Mouse (Mus musculus): ENCODE results near the gene Akap10.
A peak's percentile ranks its signal among the peaks of the same experiment; 100 is the strongest.
"Not testable (repeated sequence)": the region's sequence is repeated elsewhere in the genome, so short reads cannot be mapped to it uniquely, and the experiment has no call there.

The Akap10 gene

DNA sequence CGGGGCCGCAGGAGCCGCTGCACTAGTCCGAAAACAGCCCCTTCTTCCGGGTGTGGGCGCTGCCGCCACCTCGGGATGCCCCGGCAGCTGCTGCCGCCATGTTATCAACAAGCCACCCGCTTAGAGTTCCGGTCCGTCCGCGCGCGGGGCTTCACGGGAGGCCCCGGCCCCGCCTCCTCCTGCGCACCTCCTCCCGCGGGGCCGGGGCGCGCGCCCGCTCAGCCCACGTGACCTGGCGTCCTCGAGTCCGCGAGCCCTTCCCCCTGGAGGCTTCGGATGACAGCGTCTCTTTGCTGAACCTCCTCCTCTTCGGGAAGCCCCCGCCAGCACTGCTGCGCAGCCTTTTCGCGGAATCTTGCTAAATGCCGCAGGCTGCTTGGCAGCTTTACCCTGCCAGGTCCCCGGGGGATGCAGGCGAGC, at the start of gene Akap10:
Gene Akap10 (minus strand): TSS at position 155 of the 420 bp plus-strand sequence.
- peak; percentile 98 for DNase-seq (ENCODE audit: low read depth)

DNA sequence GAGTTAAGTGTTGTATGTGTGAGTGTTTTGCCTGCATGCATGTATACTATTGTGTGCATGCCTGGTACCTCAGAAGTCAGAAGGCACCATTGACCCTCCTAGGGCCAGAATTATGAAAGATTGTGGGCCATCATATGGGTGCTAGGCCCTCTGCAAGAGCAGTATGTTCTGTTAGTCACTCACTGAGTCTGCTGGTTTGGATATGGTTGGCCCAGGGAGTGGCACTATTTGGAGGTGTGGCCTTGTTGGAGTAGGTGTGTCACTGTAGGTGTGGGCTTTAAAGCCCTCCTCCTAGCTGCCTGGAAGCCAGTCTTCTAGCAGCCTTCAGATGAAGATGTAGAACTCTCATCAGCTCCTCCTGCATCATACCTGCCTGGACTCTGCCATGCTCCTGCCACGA, 45.7 kb upstream of the Akap10 start:
- DNase-seq (ENCODE audit: low read depth): no peak

GRCm38 (mm10) chr11:61974106-61974707, 44.2 kb upstream of the Akap10 start:
- DNase-seq (ENCODE audit: low read depth): no peak

DNA sequence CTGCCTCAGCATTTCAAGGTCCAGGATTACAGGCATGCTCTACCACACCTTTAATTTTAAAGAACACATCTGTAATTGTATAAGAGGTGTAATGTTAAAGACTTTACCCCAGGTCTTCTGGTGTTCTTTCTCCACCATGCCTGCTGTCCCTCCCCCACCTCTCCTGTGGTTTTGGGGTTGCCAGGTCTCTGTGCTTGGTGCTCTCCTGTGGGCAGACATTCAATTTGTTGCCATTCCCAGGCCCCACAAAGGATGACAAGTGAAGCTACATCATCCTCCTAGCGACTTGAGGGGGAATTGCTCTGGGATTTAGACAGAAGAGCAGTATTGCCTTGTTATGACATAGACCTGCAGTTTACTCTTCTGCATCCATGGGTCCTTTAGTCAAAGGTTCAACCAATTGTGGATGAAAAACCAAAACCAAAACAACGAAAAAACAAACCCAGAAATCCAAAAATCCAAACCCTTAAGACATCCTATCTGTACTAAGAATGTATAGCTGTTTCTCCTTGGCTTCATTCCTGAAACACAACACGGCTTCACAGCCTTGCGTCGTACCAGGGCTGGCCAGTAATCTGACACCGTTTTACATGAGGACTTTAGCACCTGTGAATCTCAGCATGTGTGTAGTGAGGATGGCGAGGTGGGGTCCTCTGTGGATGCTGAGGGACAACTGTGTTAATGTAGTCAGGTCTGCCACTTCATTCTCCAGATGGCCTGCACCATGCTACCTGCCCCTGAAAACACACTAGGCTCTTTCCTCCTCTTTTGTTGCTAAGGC, 41.6 kb upstream of the Akap10 start:
- DNase-seq (ENCODE audit: low read depth): no peak

DNA sequence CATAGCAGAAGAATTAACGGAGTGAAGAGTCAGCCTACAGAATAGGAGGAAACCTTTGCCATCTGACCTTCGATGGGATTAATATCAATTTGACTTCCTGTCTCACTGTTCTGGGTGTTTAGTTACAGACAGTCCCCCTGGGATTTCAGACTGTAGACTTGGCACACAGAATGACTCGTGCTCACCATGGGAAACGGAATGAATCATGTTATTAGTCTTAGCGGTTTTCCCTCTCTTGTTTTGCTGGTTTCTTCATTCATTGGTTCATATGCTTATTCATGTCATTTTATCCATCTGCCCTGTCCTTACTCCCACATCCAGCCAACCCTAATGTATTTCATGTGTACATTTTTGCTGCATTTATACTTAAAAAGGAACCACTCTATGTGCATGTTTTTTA, 40.8 kb upstream of the Akap10 start:
- DNase-seq (ENCODE audit: low read depth): no peak

- DNase-seq (ENCODE audit: low read depth): no peak
Observed at GRCm38 (mm10) chr11:61968875-61969274, 38.8 kb upstream of the Akap10 start.

- no peak for DNase-seq (ENCODE audit: low read depth)
Observed at GRCm38 (mm10) chr11:61967034-61967433, 37.0 kb upstream of the Akap10 start.

- no peak for DNase-seq (ENCODE audit: low read depth)
Observed at GRCm38 (mm10) chr11:61964611-61965010, 34.6 kb upstream of the Akap10 start.

GRCm38 (mm10) chr11:61963193-61963592, 33.1 kb upstream of the Akap10 start:
- DNase-seq (ENCODE audit: low read depth): no peak

- DNase-seq (ENCODE audit: low read depth): no peak
Observed at GRCm38 (mm10) chr11:61962684-61963083, 32.6 kb upstream of the Akap10 start.

GRCm38 (mm10) chr11:61960096-61960495, 30.0 kb upstream of the Akap10 start:
- no peak for DNase-seq (ENCODE audit: low read depth)

DNA sequence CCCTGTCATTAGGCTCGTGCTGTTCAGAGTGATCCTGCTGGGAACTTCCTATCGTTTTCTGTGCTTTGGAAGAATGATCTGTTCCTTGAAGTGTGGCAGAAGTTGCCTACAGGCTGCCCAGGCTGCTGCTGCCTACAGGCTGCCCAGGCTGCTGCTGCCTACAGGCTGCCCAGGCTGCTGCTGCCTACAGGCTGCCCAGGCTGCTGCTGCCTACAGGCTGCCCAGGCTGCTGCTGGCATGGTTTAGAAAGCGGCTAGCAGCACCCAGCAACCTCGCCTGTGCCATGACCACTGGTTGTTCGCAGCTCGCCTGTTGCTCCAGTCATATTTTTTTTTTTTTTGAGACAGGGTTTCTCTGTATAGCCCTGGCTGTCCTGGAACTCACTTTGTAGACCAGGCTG, 28.7 kb upstream of the Akap10 start:
- DNase-seq (ENCODE audit: low read depth): not testable (repeated sequence)

DNA sequence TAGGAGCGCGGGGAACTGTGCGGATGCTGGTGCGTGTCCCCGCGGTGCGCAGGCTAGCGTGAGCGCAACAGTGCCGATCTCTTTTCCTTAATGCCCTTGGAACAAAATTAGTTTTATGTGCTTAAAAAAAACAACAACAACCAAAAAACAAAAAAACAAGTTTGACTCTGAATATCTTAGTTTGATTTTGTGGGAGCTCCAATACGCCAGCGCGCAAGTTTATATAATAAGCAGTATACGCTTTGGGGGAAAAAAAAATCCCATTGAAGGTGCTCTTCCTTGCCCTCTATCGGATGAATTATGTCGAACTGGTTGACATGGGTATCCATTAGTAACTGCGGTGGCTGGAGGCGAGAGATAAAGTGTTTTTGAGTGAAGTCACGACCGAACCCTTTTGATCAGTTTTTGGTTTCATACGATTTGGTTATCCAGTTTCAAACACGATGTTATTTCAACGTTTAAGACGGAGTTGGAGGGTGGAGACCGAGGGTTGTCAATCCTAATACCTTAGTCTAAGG, 27.3 kb upstream of the Akap10 start:
- DNase-seq (ENCODE audit: low read depth): peak; percentile 51

DNA sequence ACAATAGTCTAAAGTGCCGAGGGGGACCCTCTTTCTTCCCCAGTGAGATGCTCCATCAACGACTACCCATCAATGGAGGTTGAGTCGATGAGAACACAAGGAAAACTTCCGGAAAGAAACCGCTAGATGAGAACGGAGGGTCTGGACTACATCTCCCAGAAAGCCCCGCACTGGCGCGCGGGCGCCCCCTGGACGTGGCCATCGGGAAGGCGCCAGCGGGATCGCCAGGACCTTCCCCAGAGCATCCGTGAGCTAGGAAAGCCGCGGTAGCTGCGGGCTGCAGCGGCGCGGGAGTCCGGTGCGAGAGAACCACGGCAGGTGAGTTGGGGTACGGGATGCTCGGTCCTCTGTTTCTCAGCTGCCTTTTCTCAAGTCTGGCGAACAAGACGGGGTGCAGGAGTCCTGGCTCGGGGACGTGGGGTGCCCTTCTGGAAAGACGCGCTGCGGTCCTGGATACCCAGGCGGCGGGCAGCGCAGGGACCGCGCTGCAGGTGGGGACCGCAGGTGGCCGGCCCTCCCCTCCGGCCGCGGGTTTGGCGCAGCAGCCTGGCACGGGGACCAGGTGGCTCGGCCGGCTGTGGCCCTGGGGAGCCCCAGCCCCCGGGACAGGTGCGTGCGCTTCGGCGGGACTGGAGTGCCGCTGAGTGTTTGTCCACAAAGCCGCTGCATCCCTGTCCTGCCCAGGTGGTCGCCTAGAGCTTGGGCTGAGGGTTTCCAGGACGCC, 26.7 kb upstream of the Akap10 start, which contains the start of gene Specc1:
Gene Specc1 (plus strand): TSS at position 192 of the 724 bp plus-strand sequence.
- peak; percentile 90 for DNase-seq (ENCODE audit: low read depth)

GRCm38 (mm10) chr11:61955951-61956350, 25.9 kb upstream of the Akap10 start:
- DNase-seq (ENCODE audit: low read depth): no peak

DNA sequence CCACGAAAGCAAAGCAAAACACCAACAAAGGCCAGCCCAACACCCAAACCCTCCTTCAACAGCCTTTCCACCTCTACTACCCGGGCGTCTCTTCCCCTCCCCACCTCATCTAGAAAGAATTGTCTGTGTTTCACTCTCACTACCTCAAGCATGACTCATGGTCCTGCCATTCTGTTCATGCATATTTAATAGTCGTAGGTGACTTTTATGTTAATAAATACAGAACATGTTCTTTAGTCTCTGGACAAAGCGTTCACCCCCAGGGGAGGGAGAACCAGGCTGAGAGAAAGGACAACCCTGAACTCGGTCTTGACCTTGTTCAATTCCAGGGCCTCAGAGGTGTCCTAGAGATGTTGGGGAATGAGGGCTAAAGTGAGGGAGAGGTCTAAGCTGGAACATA, 25.1 kb upstream of the Akap10 start:
- DNase-seq (ENCODE audit: low read depth): no peak

GRCm38 (mm10) chr11:61950632-61951031, 20.6 kb upstream of the Akap10 start:
- DNase-seq (ENCODE audit: low read depth): peak; percentile 89

GRCm38 (mm10) chr11:61949315-61949714, 19.3 kb upstream of the Akap10 start:
- peak; percentile 79 for DNase-seq (ENCODE audit: low read depth)

DNA sequence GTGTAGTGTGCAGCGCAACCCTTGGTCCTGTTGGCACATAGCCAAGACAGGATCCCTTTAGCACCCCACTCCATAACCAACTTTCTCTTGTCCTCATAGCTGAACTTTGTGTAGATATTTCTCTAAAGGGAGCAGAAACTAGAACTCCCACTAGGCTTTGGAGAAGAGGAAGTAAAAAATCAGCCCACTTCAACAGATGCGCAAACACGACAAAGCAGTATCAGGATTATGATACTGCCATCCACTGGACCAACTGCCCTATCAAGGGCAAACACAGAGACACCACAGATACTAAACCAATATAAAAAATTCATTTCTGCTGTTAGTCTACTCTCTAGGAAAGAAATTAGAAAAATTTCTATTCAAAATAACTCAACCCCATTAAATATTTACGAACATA, 16.6 kb upstream of the Akap10 start:
- no peak for DNase-seq (ENCODE audit: low read depth)

- no peak for DNase-seq (ENCODE audit: low read depth)
Observed at GRCm38 (mm10) chr11:61944417-61944816, 14.4 kb upstream of the Akap10 start.

DNA sequence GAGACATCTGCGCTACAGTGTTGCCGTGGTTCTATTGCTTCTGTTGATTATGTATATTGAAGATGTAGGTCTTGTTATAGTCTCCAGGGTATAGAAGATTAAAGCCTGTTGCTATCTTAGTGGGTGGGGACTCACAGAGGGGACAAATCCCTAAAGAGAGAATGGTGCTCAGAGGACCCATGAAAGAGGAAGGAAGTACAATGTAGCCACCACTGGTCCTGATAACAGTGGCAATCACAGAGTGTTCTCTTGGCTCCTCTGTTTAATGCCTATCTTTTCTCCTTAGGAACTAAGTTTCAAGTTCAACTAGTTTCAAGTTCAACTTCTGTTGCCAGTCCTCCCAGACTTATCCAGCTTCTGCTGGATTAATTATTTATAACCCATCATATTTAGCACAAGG, 12.9 kb upstream of the Akap10 start:
- DNase-seq (ENCODE audit: low read depth): no peak

DNA sequence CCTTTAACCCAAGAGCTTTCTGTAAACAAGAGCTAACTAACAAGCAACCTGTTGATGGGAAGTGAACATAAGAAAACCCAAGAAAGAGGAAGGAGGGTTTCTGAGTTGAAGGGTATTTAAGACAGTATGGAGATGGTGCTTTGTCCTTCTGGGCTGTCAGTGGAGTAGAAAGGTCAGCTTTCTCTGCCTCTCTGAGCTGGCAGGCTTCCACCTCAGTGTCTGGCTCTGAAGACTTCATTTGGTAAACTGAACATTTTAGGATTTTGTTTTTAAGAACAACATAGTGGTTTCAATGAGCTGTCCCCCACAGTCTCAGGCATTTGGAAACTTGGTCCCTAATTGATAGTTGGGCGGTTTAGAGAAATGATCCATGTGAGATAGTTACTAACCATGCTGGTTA, 7.7 kb upstream of the Akap10 start:
- no peak for DNase-seq (ENCODE audit: low read depth)
